Mouse (Mus musculus) lung, postnatal 0 days (tissue): ENCODE measurements around the gene Pnkd.

ENCODE experiments used
- CTCF ChIP-seq: IDR thresholded peaks from 2 replicates; pipeline ENCODE4 v1.5.1; 2016; ENCODE audit warnings: antibody characterized with exemption, mild to moderate bottlenecking
- EP300 ChIP-seq: IDR thresholded peaks from 2 replicates; pipeline ENCODE4 v1.6.1; 2016; ENCODE audit warnings: antibody characterized with exemption, mild to moderate bottlenecking, control low read depth

DNA sequence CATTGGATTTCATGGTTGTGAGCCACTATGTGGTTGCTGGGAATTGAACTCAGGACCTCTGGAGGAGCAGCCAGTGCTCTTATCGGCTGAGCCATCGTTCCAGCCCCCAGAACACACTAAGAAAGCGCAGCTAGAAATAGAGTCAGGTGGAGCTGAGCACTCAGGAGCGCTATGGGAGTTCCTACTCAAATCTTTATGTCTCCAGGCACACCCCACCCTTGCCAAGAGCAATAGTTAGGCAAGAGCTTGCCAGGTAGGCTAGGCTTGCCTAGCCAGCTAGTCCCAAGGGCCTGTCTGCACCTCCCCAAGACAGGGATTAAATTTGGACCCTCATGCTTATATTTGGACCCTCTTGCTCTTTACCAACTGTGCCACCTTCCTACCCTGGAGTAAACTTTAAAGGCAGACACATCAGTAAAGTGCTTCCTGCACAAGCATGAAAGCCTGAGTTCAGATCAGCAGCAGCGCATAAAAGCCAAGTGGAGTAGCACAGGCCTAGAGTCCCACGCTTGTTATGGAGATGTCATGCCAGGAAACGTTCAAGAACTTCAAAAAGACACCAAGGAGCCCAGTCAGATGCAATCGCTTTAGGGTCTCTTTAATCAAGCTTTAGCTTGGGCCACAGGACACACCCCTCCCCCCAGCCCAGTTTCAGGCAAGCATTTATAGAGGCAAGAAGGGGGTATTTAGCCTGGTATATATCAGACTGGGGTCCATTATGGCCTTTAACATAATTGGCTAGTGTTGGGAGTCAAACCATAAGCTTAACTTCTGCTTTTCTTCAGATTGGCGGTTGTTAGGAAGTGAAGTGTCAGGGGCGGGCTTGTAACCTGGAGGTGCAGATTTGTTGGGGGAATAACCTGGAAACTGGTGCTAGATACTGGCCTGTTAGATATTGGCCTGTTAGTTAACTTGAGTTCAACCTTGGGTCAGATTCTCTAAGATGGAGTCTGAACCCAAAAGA is 23.6 kb downstream of the Pnkd start:
- no peak for TF ChIP-seq CTCF
- TF ChIP-seq EP300: no peak
